Mouse (Mus musculus) stomach, postnatal 0 days (tissue): ENCODE measurements around the gene Fetub. TPM values are rescaled to one million over a fixed set of nuclear protein-coding genes. Genes with fewer than 3 reads are reported as not detected.
A peak's percentile ranks its signal among the peaks of the same experiment; 100 is the strongest.
"Not testable (repeated sequence)": the region's sequence is repeated elsewhere in the genome, so short reads cannot be mapped to it uniquely, and the experiment has no call there.

Experiments
- ATAC-seq: fragments of 200-750 bp; cut with Nextera tagmentation; 2 replicates; pipeline ENCODE4 v1.8.0; 2017; ENCODE audit not compliant: low FRiP score, low TSS enrichment
- DNase-seq: peaks from one replicate; pipeline ENCODE4 v3.0.0-alpha.2; 2016; ENCODE audit warnings: low spot score
- H3K27ac ChIP-seq: fragments of 300-500 bp; sonication (generic); replicated peaks from 2 replicates; pipeline ENCODE4 v1.5.1; 2014; ENCODE audit warnings: mild to moderate bottlenecking, control low read depth
- H3K27me3 ChIP-seq: fragments of 300-500 bp; sonication (generic); 2 replicates; pipeline ENCODE4 v1.6.1; 2014; ENCODE audit warnings: low read length; ENCODE audit not compliant: control insufficient read depth, insufficient read depth
- H3K36me3 ChIP-seq: fragments of 300-500 bp; sonication (generic); 2 replicates; pipeline ENCODE4 v1.6.1; 2014; ENCODE audit warnings: low read length, mixed read lengths; ENCODE audit not compliant: control insufficient read depth, insufficient read depth
- H3K4me1 ChIP-seq: fragments of 300-500 bp; sonication (generic); replicated peaks from 2 replicates; pipeline ENCODE4 v1.6.1; 2014; ENCODE audit warnings: antibody characterized with exemption; ENCODE audit not compliant: control insufficient read depth, insufficient read depth
- H3K4me2 ChIP-seq: fragments of 300-500 bp; sonication (generic); replicated peaks from 2 replicates; pipeline ENCODE4 v1.6.1; 2014; ENCODE audit warnings: low read depth, mild to moderate bottlenecking, control low read depth, moderate library complexity
- H3K4me3 ChIP-seq: fragments of 300-500 bp; sonication (generic); 2 replicates; pipeline ENCODE4 v1.5.1; 2014; ENCODE audit warnings: low read depth, low read length, control low read depth
- H3K9ac ChIP-seq: fragments of 300-500 bp; sonication (generic); 2 replicates; pipeline ENCODE4 v1.6.1; 2014; ENCODE audit warnings: mild to moderate bottlenecking, low read length, control low read depth, mixed read lengths
- H3K9me3 ChIP-seq: fragments of 300-500 bp; sonication (generic); 2 replicates; pipeline ENCODE4 v1.6.1; 2016; ENCODE audit warnings: low read length; ENCODE audit not compliant: control insufficient read depth
- CTCF ChIP-seq: IDR thresholded peaks from 2 replicates; pipeline ENCODE4 v1.5.1; 2016; ENCODE audit warnings: antibody characterized with exemption, low read depth, mild to moderate bottlenecking, moderate library complexity
- EP300 ChIP-seq: optimal IDR thresholded peaks from 2 replicates; pipeline ENCODE3; 2016; ENCODE audit warnings: antibody characterized with exemption
- WGBS: fragments of 180-500 bp; shearing (Covaris S2); extraction: QIAGEN DNeasy Blood & Tissue Kit; methylation state at CpG from one replicate; pipeline ENCODE4 v1.1.7; 2014; 5-methylcytosine and 5-hydroxymethylcytosine counted together
- polyA plus RNA-seq: library from polyadenylated mRNA; unstranded; fragments of >200 nt; fragmentation: Nextera tagmentation; extraction: Ambion mirVana; gene quantifications from 2 replicates; pipeline ENCODE4 v1.2.1, GENCODE M21; 2015

The Fetub gene
- polyA plus RNA-seq, 1 experiment from 2014 or later: 73.2 TPM

GRCm38 (mm10) chr16:22931431-22932200 is 13.5 kb downstream of the Fetub start:
- DNase-seq: no peak
- TF ChIP-seq EP300 (no peak), CTCF (no peak)
- no peaks in the 10 kb centered on the region for H3K36me3 ChIP-seq
- no peak overlapping the region for H3K27ac ChIP-seq
- WGBS: 84% methylated on average over 11 of the region's 11 CpGs
- no peaks in the 10 kb centered on the region for H3K9me3 ChIP-seq
- no peak for ATAC-seq
- no peak overlapping the region for H3K4me3 ChIP-seq
- no peak overlapping the region for H3K9ac ChIP-seq
- no peaks in the 10 kb centered on the region for H3K27me3 ChIP-seq
- no peak overlapping the region for H3K4me2 ChIP-seq
- H3K4me1 ChIP-seq: no peaks in the 10 kb centered on the region

DNA sequence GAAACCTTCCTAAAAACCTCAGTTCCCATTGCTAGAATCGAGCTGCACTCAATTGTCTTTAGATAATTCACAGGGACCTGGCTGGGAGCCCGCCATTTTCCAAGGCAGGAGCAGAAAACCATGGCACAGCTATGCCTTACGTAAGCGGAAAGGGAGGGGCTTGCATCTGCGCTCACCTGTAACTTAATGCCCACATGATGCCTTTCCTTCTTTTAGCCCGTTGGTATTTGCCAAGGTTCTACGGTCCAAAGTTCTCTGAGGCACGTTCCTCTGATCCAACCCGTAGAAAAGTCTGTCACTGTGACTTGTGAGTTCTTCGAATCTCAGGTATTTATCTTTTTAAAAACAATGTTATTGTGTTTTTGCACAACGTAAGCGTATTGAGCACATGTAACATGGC is 19.5 kb downstream of the Fetub start:
- TF ChIP-seq CTCF (no peak), EP300 (no peak)
- WGBS: 88% methylated on average over 12 of the region's 12 CpGs
- H3K4me1 ChIP-seq: no peaks in the 10 kb centered on the region

DNA sequence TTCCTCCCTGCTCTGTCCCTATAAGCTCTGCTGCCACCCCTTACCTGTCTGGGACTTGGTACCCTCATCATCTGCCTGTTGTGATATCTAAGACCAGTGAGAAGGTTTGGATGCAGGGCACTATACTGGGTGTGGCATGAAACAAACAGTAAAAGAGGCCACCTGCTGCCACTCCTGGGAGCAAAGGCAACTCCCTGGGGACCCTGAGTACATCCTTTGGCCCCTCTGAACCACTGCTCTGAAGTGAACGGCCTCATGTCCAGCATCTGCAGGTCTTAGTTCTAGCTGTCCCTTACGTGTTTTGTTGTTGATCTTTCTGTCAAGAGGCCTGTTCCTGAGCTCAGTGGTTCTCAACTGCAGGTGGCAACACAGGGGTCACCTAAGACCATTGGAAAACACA is 20.4 kb downstream of the Fetub start:
- no peaks in the 10 kb centered on the region for H3K27me3 ChIP-seq
- H3K4me1 ChIP-seq: no peaks in the 10 kb centered on the region
- H3K27ac ChIP-seq: no peak overlapping the region
- TF ChIP-seq EP300 (no peak), CTCF (no peak)
- H3K9me3 ChIP-seq: no peaks in the 10 kb centered on the region
- 69% methylated on average over 2 of the region's 2 CpGs for WGBS
- H3K36me3 ChIP-seq: no peaks in the 10 kb centered on the region
- ATAC-seq: no peak
- no peak overlapping the region for H3K4me3 ChIP-seq
- H3K9ac ChIP-seq: no peak overlapping the region
- DNase-seq: no peak
- no peak overlapping the region for H3K4me2 ChIP-seq

More for the DNA sequence above, 19.5 kb downstream of the Fetub start:
- Histone ChIP-seq H3K36me3 (no peaks in the 10 kb centered on the region), H3K4me2 (no peak overlapping the region), H3K9me3 (no peaks in the 10 kb centered on the region), H3K4me3 (no peak overlapping the region), H3K9ac (no peak overlapping the region), H3K27me3 (no peaks in the 10 kb centered on the region), H3K27ac (no peak overlapping the region)
- ATAC-seq: no peak
- DNase-seq: no peak

GRCm38 (mm10) chr16:22939120-22939695 is 21.1 kb downstream of the Fetub start:
- Histone ChIP-seq H3K9me3 (no peaks in the 10 kb centered on the region), H3K36me3 (no peaks in the 10 kb centered on the region), H3K27me3 (no peaks in the 10 kb centered on the region), H3K9ac (no peak overlapping the region), H3K4me3 (no peak overlapping the region), H3K4me1 (no peaks in the 10 kb centered on the region), H3K27ac (no peak overlapping the region), H3K4me2 (no peak overlapping the region)
- WGBS: 78% methylated on average over 8 of the region's 8 CpGs
- ATAC-seq (no peak), DNase-seq (no peak)
- TF ChIP-seq EP300 (no peak), CTCF (no peak)

- not testable (repeated sequence) for H3K27ac ChIP-seq, H3K9me3 ChIP-seq, DNase-seq, H3K27me3 ChIP-seq, H3K4me2 ChIP-seq, H3K4me3 ChIP-seq, H3K9ac ChIP-seq, H3K4me1 ChIP-seq, H3K36me3 ChIP-seq
- ATAC-seq: peak; percentile 74; the same call in 1 of the 2 replicates
These were observed 23.8 kb downstream of the Fetub start for GRCm38 (mm10) chr16:22941825-22942476.

- H3K27me3 ChIP-seq: no peaks in the 10 kb centered on the region
- no peaks in the 10 kb centered on the region for H3K36me3 ChIP-seq
- no peak overlapping the region for H3K27ac ChIP-seq
- no peaks in the 10 kb centered on the region for H3K4me1 ChIP-seq
- H3K4me3 ChIP-seq: no peak overlapping the region
- H3K9me3 ChIP-seq: no peaks in the 10 kb centered on the region
- 85% methylated on average over 2 of the region's 2 CpGs for WGBS
- TF ChIP-seq EP300 (no peak), CTCF (no peak)
- DNase-seq: no peak
- ATAC-seq: no peak
- H3K9ac ChIP-seq: no peak overlapping the region
- no peak overlapping the region for H3K4me2 ChIP-seq
These were observed 29.2 kb downstream of the Fetub start for GRCm38 (mm10) chr16:22947371-22947770.
